Mouse (Mus musculus): ENCODE measurements around the gene Tnni3k. TPM values are rescaled to one million over a fixed set of nuclear protein-coding genes. Genes with fewer than 3 reads are reported as not detected.

Gene Tnni3k
- polyA plus RNA-seq, 1 experiment from 2014 or later: not detected

DNA sequence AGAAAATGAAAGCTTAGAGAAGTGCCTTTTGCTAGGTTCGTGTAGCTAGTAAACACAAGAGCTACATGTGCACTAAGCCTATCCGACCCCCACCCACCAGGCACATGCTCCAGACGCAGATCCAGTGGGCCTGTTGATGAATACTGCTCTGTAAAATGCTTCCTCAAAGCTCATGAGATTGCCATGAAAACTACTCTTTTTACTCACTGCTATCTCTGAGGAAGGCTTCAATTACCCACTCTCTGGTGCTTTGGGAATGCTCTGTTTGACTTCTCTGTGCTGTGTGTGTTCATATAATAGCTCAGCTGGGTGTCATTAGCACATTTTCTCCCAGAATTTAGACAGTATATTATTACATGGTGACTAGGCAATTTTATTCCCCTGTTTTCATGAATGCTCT lies 297.1 kb downstream of the Tnni3k start:
- H3K36me3 ChIP-seq (replicated peaks): no peaks in the 10 kb centered on the region
- no peak overlapping the region for H3K27ac ChIP-seq (replicated peaks)
- no peaks in the 10 kb centered on the region for H3K9me3 ChIP-seq (replicated peaks)
- no peaks in the 10 kb centered on the region for H3K27me3 ChIP-seq
- no peak for ATAC-seq (ENCODE audit: insufficient read depth)
- no peak overlapping the region for H3K9ac ChIP-seq
- 50% methylated on average over 3 of the region's 3 CpGs for WGBS (ENCODE audit: insufficient replicate concordance)
- no peaks in the 10 kb centered on the region for H3K4me1 ChIP-seq (replicated peaks)
- H3K4me3 ChIP-seq (replicated peaks): no peak overlapping the region
- no peak overlapping the region for H3K4me2 ChIP-seq

DNA sequence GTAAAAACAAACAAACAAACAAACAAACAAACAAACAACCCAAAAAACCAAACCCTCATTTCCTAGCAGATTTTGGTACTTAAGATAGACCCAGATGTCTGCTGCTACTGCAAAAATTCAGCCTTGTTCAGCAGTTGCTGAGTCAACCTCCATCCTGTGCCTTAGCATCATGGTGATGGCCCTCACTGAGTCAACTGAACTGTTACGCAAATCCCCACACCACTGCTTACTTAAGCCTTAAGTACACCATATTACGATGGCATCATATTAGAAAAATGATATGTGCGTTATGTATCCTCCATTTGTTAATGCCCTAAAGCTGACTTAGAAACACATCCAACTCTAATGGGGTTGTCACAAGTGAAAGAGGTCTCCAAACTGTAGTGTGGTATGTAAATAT lies 300.0 kb downstream of the Tnni3k start:
- H3K27ac ChIP-seq (replicated peaks): no peak overlapping the region
- H3K4me3 ChIP-seq (replicated peaks): no peak overlapping the region
- no peaks in the 10 kb centered on the region for H3K4me1 ChIP-seq (replicated peaks)
- no peaks in the 10 kb centered on the region for H3K36me3 ChIP-seq (replicated peaks)
- H3K4me2 ChIP-seq: no peak overlapping the region
- 59% methylated on average over 3 of the region's 3 CpGs for WGBS (ENCODE audit: insufficient replicate concordance)
- H3K9ac ChIP-seq: no peak overlapping the region
- ATAC-seq (ENCODE audit: insufficient read depth): no peak
- no peaks in the 10 kb centered on the region for H3K9me3 ChIP-seq (replicated peaks)
- no peaks in the 10 kb centered on the region for H3K27me3 ChIP-seq

DNA sequence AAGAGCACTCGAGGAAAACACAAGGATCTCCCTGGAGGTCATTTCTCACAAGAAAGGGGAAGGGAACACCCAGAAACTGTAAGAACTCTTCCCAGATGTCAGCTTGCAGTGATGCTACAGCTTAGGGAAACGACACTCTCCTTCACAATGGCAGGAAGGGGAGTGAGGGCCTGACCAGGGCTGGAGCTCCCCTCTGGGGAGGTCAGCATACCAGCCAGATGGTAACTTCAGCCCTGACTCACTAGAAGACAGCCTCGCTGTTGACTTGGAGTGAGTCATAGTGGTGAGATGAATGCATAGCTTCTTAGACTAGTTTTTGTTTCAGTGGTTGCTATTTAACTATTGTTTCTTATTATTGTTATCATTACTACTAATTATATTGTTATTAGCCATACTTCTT lies 300.7 kb downstream of the Tnni3k start:
- Histone ChIP-seq H3K27ac (replicated peaks) (no peak overlapping the region), H3K4me1 (replicated peaks) (no peaks in the 10 kb centered on the region), H3K36me3 (replicated peaks) (no peaks in the 10 kb centered on the region), H3K27me3 (no peaks in the 10 kb centered on the region), H3K4me3 (replicated peaks) (no peak overlapping the region), H3K9ac (no peak overlapping the region), H3K4me2 (no peak overlapping the region), H3K9me3 (replicated peaks) (no peaks in the 10 kb centered on the region)
- ATAC-seq (ENCODE audit: insufficient read depth): no peak
- 22% methylated on average over 3 of the region's 3 CpGs for WGBS (ENCODE audit: insufficient replicate concordance)

DNA sequence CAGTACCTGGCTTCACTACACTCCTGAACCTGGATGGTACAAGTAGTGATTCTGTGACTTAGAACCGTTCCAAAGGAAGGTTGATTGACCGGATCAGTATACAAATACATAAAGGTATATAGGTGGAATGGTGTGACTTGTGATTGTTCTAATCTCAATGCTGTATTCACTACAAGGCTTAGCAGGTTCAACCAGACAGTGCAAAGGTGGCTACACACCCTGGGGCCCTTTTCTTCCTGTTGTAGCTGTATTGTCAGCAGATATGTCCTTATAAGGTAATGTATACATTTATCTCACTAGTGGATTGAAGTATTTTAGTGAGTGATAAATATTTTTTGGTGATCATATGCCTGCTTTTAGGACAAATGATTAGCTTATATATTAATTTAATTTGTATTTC lies 310.9 kb downstream of the Tnni3k start:
- no peak overlapping the region for H3K4me3 ChIP-seq (replicated peaks)
- H3K9ac ChIP-seq: no peak overlapping the region
- 54% methylated on average over 2 of the region's 2 CpGs for WGBS (ENCODE audit: insufficient replicate concordance)
- no peak overlapping the region for H3K27ac ChIP-seq (replicated peaks)
- H3K9me3 ChIP-seq (replicated peaks): no peaks in the 10 kb centered on the region
- no peaks in the 10 kb centered on the region for H3K36me3 ChIP-seq (replicated peaks)
- no peak overlapping the region for H3K4me2 ChIP-seq
- H3K4me1 ChIP-seq (replicated peaks): no peaks in the 10 kb centered on the region
- ATAC-seq (ENCODE audit: insufficient read depth): no peak
- H3K27me3 ChIP-seq: no peaks in the 10 kb centered on the region

DNA sequence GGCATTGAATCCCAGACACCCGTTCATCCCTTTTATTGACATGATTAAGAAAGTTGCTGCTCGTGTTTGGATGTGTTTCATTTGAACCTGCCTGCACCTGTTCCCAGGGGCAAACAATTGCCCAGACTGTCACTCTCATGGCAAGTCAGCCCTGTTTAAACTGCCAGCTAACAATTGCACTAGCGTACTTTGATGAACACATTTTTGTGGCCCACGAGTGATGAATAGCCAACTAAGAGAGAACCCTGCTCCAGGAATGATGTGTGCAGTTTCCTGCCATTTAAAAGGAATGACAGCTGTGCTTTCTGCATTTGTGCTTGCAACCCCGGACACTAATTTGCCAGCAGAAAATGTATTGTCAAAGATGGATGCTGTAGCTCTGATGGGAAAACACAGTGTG lies 312.3 kb downstream of the Tnni3k start:
- Histone ChIP-seq H3K9ac (no peak overlapping the region), H3K9me3 (replicated peaks) (no peaks in the 10 kb centered on the region), H3K4me1 (replicated peaks) (no peaks in the 10 kb centered on the region), H3K27ac (replicated peaks) (no peak overlapping the region), H3K4me2 (no peak overlapping the region), H3K4me3 (replicated peaks) (no peak overlapping the region), H3K36me3 (replicated peaks) (no peaks in the 10 kb centered on the region), H3K27me3 (no peaks in the 10 kb centered on the region)
- 48% methylated on average over 5 of the region's 5 CpGs for WGBS (ENCODE audit: insufficient replicate concordance)
- ATAC-seq (ENCODE audit: insufficient read depth): no peak

DNA sequence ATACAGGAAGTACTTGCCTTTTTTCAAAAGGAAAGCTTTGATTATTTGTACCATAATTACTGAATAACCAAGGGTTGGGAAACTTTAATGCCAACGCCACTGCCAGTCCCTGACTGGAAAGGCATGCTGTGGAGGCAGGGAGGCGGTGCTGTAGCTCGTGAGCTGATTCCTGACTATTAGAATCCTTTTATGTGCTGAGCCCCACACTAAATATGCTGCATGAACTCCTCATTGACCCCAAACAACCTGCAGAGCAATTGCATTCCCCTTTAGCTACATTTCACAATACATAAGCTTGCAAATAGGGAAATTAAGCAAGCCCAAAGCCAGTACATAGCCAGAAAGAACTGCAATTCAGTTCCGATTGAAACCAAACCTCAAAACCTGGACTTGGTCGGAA lies 313.7 kb downstream of the Tnni3k start:
- Histone ChIP-seq H3K27ac (replicated peaks) (no peak overlapping the region), H3K36me3 (replicated peaks) (no peaks in the 10 kb centered on the region), H3K9me3 (replicated peaks) (no peaks in the 10 kb centered on the region), H3K27me3 (no peaks in the 10 kb centered on the region), H3K4me3 (replicated peaks) (no peak overlapping the region), H3K4me1 (replicated peaks) (no peaks in the 10 kb centered on the region), H3K9ac (no peak overlapping the region), H3K4me2 (no peak overlapping the region)
- WGBS (ENCODE audit: insufficient replicate concordance): 53% methylated on average over 5 of the region's 5 CpGs
- no peak for ATAC-seq (ENCODE audit: insufficient read depth)

Other genes starting within 250 kb of the Tnni3k start
- gene Fpgt, start 38.0 kb upstream of the Tnni3k start, polyA plus RNA-seq (2015; fragmentation: Nextera tagmentation; extraction: Ambion mirVana): 4.8 and 5.8 TPM in 2 replicates
- 0.36 and 0.40 TPM in 2 replicates for gene Lrriq3, start 38.0 kb upstream of the Tnni3k start, polyA plus RNA-seq (2015; fragmentation: Nextera tagmentation; extraction: Ambion mirVana)